Mouse (Mus musculus) cortical plate, adult 2 months (tissue): ENCODE results near the gene Faf2.

ENCODE experiments used
- CTCF ChIP-seq: fragments of 200-500 bp; IDR thresholded peaks from 2 replicates; pipeline ENCODE4 v1.5.1; 2011; ENCODE audit warnings: mild to moderate bottlenecking, control low read depth, low read length; ENCODE audit not compliant: insufficient read depth; ENCODE audit errors: extremely low read depth
- POLR2A ChIP-seq: fragments of 200-500 bp; IDR thresholded peaks from 2 replicates; pipeline ENCODE4 v1.6.1; 2011; ENCODE audit warnings: mild to moderate bottlenecking, low read length, control low read depth; ENCODE audit not compliant: insufficient read depth; ENCODE audit errors: extremely low read depth

GRCm38 (mm10) chr13:54609301-54609700 lies 12.3 kb upstream of the Faf2 start:
- TF ChIP-seq POLR2A (no peak), CTCF (no peak)
